Mouse (Mus musculus) heart, postnatal 0 days (tissue): ENCODE measurements around the gene Tgm4. TPM values are rescaled to one million over a fixed set of nuclear protein-coding genes. Genes with fewer than 3 reads are reported as not detected.

ENCODE experiments used
- ATAC-seq: fragments of 200-750 bp; cut with Nextera tagmentation; 2 replicates; pipeline ENCODE4 v1.8.0; 2017; ENCODE audit warnings: low read depth, moderate number of reproducible peaks, moderate library complexity; ENCODE audit not compliant: insufficient read depth
- DNase-seq: peaks from one replicate; pipeline ENCODE4 v3.0.0-alpha.2; 2016; ENCODE audit warnings: low spot score
- H3K27ac ChIP-seq: fragments of 300-500 bp; sonication (generic); 2 replicates; pipeline ENCODE4 v1.5.1; 2014; ENCODE audit warnings: low read depth, mild to moderate bottlenecking
- H3K27me3 ChIP-seq: fragments of 300-500 bp; sonication (generic); 2 replicates; pipeline ENCODE4 v1.6.1; 2014; ENCODE audit warnings: low read length, mixed read lengths; ENCODE audit not compliant: control insufficient read depth, insufficient read depth
- H3K36me3 ChIP-seq: fragments of 300-500 bp; sonication (generic); replicated peaks from 2 replicates; pipeline ENCODE4 v1.6.1; 2014; ENCODE audit warnings: low read length, mixed read lengths; ENCODE audit not compliant: control insufficient read depth, insufficient read depth
- H3K4me1 ChIP-seq: fragments of 300-500 bp; sonication (generic); 2 replicates; pipeline ENCODE4 v1.6.1; 2014; ENCODE audit warnings: antibody characterized with exemption; ENCODE audit not compliant: control insufficient read depth, insufficient read depth
- H3K4me2 ChIP-seq: fragments of 300-500 bp; sonication (generic); 2 replicates; pipeline ENCODE4 v1.6.1; 2014; ENCODE audit warnings: low read depth, mild to moderate bottlenecking, low read length, moderate library complexity
- H3K4me3 ChIP-seq: fragments of 300-500 bp; sonication (generic); 2 replicates; pipeline ENCODE4 v1.5.1; 2014; ENCODE audit warnings: low read depth, low read length
- H3K9ac ChIP-seq: fragments of 300-500 bp; sonication (generic); replicated peaks from 2 replicates; pipeline ENCODE4 v1.6.1; 2014; ENCODE audit warnings: low read depth, low read length, mixed read lengths
- H3K9me3 ChIP-seq: fragments of 300-500 bp; sonication (generic); replicated peaks from 2 replicates; pipeline ENCODE4 v1.6.1; 2016; ENCODE audit warnings: low read length; ENCODE audit not compliant: control insufficient read depth
- CTCF ChIP-seq: IDR thresholded peaks from 2 replicates; pipeline ENCODE4 v1.5.1; 2016; ENCODE audit warnings: antibody characterized with exemption, control low read depth, low read depth
- EP300 ChIP-seq: IDR thresholded peaks from 2 replicates; pipeline ENCODE4 v1.6.1; 2016; ENCODE audit warnings: antibody characterized with exemption, low read depth
- WGBS: fragments of 180-500 bp; shearing (Covaris S2); extraction: QIAGEN DNeasy Blood & Tissue Kit; methylation state at CpG from one replicate; pipeline ENCODE4 v1.1.7; 2014; 5-methylcytosine and 5-hydroxymethylcytosine counted together
- polyA plus RNA-seq: library from polyadenylated mRNA; unstranded; fragments of >200 nt; fragmentation: Nextera tagmentation; extraction: Ambion mirVana; gene quantifications from 2 replicates; pipeline ENCODE4 v1.2.1, GENCODE M21; 2015
- total RNA-seq: library from RNA; depleted of rRNA; stranded (reverse); fragments of >200 nt; gene quantifications from 2 replicates; pipeline ENCODE4 v1.2.3, GENCODE M21; 2014; ENCODE audit warnings: low replicate concordance; rRNA removed

Gene Tgm4
- not detected in 2 replicates for total RNA-seq
- 0.19 and 0.20 TPM in 2 replicates for polyA plus RNA-seq

DNA sequence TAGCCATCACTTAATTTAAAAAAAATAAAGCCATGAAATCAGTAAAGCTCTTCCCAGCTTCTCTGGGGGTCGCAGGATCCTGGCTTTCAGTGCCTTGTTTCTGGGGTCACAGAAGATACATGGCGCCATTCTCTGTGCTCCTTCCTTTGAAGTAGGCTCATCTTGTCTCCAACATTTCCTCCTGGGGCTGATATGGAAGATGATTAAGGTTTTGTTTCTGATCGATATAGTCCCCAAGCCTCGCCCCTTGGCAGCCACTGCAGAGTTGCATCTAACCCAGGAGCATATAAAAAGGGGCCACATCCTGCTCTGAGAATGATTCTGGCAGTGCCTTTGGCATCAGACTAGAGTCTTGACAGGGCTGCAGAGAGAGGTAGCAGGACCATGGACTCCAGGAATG lies at the start of gene Tgm4:
Gene Tgm4, plus strand, starts transcription at position 301 of the 400 bp plus-strand sequence.
- H3K9me3 ChIP-seq = no peaks in the 10 kb centered on the region
- WGBS = 73% methylated on average over 4 of the region's 4 CpGs
- TF ChIP-seq EP300 (no peak), CTCF (no peak)

DNA sequence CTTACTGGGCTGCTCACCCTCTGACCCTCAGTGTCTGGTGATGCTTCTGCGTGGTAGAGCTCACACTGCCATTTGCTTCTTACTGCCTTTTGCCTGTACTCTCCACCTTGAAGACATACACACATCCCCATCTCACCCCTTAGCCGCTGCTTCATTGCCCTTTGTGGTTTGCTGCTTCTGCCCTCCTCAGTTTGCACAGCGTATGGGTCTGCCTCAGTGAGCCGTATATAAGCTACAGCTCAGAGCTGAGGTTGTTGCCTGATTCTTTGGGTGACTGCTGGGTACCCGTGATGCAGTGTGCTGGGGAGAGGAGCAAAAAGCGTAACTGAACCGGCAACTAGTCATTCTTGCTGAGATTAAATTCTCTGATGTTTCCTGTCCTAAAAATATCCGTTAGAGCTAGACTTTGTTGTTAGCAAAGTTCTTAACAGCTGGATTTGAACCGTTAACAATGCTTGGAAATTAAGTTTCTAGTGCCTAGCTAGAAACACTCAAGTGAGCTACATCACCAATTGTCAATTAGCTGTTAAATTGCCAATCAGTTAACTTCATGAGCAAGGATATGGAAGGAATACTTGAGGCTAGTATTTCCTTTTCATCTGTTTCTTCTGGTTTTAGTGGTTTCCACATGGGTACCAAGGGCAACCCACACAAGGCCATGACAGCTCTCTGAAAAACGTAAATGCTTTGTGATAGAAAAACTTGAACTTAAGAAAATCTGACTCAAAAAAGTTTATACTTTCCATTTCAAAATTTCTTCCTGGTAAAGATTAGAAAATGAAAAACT lies 35.9 kb upstream of the Tgm4 start:
- WGBS = 89% methylated on average over 10 of the region's 10 CpGs
- no peak for ATAC-seq

More for the DNA sequence above, at the start of gene Tgm4:
- Histone ChIP-seq H3K4me1 (no peaks in the 10 kb centered on the region), H3K4me3 (no peak within 1 kb of the TSS), H3K4me2 (no peak within 1 kb of the TSS), H3K36me3 (no peaks in the 10 kb centered on the region), H3K27me3 (no peaks in the 10 kb centered on the region), H3K9ac (no peak within 1 kb of the TSS), H3K27ac (no peak within 1 kb of the TSS)
- DNase-seq (no peak), ATAC-seq (no peak)

GRCm38 (mm10) chr9:122999193-122999586 lies 35.3 kb upstream of the Tgm4 start:
- TF ChIP-seq EP300 (no peak), CTCF (no peak)
- 93% methylated on average over 4 of the region's 4 CpGs for WGBS
- H3K4me3 ChIP-seq = no peak overlapping the region
- no peaks in the 10 kb centered on the region for H3K9me3 ChIP-seq
- H3K27me3 ChIP-seq = no peaks in the 10 kb centered on the region
- H3K4me1 ChIP-seq = no peaks in the 10 kb centered on the region
- H3K4me2 ChIP-seq = no peak overlapping the region
- peaks cover 72% of the 10 kb centered on the region for H3K36me3 ChIP-seq
- H3K9ac ChIP-seq = no peak overlapping the region
- H3K27ac ChIP-seq = no peak overlapping the region
- ATAC-seq (no peak), DNase-seq (no peak)

More for the DNA sequence above, 35.9 kb upstream of the Tgm4 start:
- no peak overlapping the region for H3K27ac ChIP-seq
- no peaks in the 10 kb centered on the region for H3K9me3 ChIP-seq
- TF ChIP-seq EP300 = no peak
- TF ChIP-seq CTCF = no peak
- H3K4me2 ChIP-seq = no peak overlapping the region
- DNase-seq = no peak
- no peaks in the 10 kb centered on the region for H3K4me1 ChIP-seq
- H3K9ac ChIP-seq = no peak overlapping the region
- H3K27me3 ChIP-seq = no peaks in the 10 kb centered on the region
- H3K4me3 ChIP-seq = no peak overlapping the region
- H3K36me3 ChIP-seq = peaks cover 68% of the 10 kb centered on the region

- no CpG with 5 or more reads among the region's 2 CpGs for WGBS
- peaks cover 81% of the 10 kb centered on the region for H3K36me3 ChIP-seq
- H3K4me1 ChIP-seq = no peaks in the 10 kb centered on the region
- H3K9ac ChIP-seq = no peak overlapping the region
- H3K9me3 ChIP-seq = no peaks in the 10 kb centered on the region
- H3K4me2 ChIP-seq = no peak overlapping the region
- H3K27me3 ChIP-seq = no peaks in the 10 kb centered on the region
- DNase-seq (no peak), ATAC-seq (no peak)
- TF ChIP-seq EP300 = no peak
- TF ChIP-seq CTCF = no peak
- H3K4me3 ChIP-seq = no peak overlapping the region
- H3K27ac ChIP-seq = no peak overlapping the region
Observed at GRCm38 (mm10) chr9:123004718-123005117, 29.8 kb upstream of the Tgm4 start.

DNA sequence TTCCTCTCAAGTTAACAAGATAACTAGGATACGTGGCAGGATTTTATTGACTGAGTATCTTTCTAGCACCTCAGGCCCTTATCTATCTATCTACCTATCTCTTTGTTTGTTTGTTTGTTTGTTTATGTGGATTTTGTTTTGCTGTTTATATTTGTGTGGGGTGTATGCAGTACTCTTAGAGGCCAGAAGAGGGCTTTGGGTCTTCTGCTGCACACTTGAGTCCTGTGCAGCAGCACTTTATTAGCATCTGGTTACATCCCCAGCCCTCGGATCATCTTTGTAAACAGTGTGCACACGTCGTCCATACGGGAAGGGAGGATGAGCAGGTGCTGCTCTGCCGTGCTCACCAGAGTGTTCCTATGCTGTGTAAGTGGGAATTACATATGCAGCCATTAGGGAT lies 28.5 kb upstream of the Tgm4 start:
- Histone ChIP-seq H3K4me1 (no peaks in the 10 kb centered on the region), H3K27me3 (no peaks in the 10 kb centered on the region), H3K9ac (no peak overlapping the region), H3K9me3 (no peaks in the 10 kb centered on the region), H3K4me2 (no peak overlapping the region), H3K36me3 (peaks cover 80% of the 10 kb centered on the region), H3K4me3 (no peak overlapping the region), H3K27ac (no peak overlapping the region)
- TF ChIP-seq EP300 (no peak), CTCF (peak; percentile 34)
- DNase-seq (no peak), ATAC-seq (no peak)
- 86% methylated on average over 6 of the region's 6 CpGs for WGBS
